Mouse (Mus musculus) heart, embryonic 10.5 days (tissue): ENCODE results near the gene Kcna5. TPM values are rescaled to one million over a fixed set of nuclear protein-coding genes. Genes with fewer than 3 reads are reported as not detected.

Source experiments
- DNase-seq: peaks from one replicate; pipeline ENCODE4 v3.0.0-alpha.2; 2017; ENCODE audit warnings: low spot score
- H3K27ac ChIP-seq: fragments of 300-500 bp; sonication (generic); 2 replicates; pipeline ENCODE4 v1.5.1; 2016; ENCODE audit warnings: mild to moderate bottlenecking
- H3K27me3 ChIP-seq: fragments of 300-500 bp; sonication (generic); 2 replicates; pipeline ENCODE4 v1.6.1; 2016; ENCODE audit warnings: mild to moderate bottlenecking; ENCODE audit not compliant: poor library complexity, insufficient read depth, severe bottlenecking
- H3K36me3 ChIP-seq: fragments of 300-500 bp; sonication (generic); 2 replicates; pipeline ENCODE4 v1.6.1; 2016; ENCODE audit warnings: mild to moderate bottlenecking, moderate library complexity
- H3K4me1 ChIP-seq: fragments of 300-500 bp; sonication (generic); 2 replicates; pipeline ENCODE4 v1.6.1; 2016; ENCODE audit warnings: mild to moderate bottlenecking
- H3K4me3 ChIP-seq: fragments of 300-500 bp; sonication (generic); 2 replicates; pipeline ENCODE4 v1.5.1; 2016; ENCODE audit warnings: mild to moderate bottlenecking, moderate library complexity
- H3K9me3 ChIP-seq: fragments of 300-500 bp; sonication (generic); 2 replicates; pipeline ENCODE4 v1.6.1; 2016; ENCODE audit warnings: mild to moderate bottlenecking, moderate library complexity
- WGBS: fragments of 180-500 bp; shearing (Covaris S2); methylation state at CpG from one replicate; pipeline ENCODE4 v1.1.7; 2016; 5-methylcytosine and 5-hydroxymethylcytosine counted together
- polyA plus RNA-seq: library from polyadenylated mRNA; unstranded; fragments of >200 nt; fragmentation: Nextera tagmentation; extraction: Ambion mirVana; gene quantifications from 2 replicates; pipeline ENCODE4 v1.2.1, GENCODE M21; 2016

Gene Kcna5
- polyA plus RNA-seq, 1 experiment from 2014 or later, result 12.8 TPM

GRCm38 (mm10) chr6:126530019-126530418 lies 5.2 kb downstream of the Kcna5 start:
- Histone ChIP-seq H3K4me3 (no peak overlapping the region), H3K4me1 (peaks cover 27% of the 10 kb centered on the region), H3K27ac (no peak overlapping the region), H3K9me3 (no peaks in the 10 kb centered on the region), H3K27me3 (peaks cover 19% of the 10 kb centered on the region), H3K36me3 (no peaks in the 10 kb centered on the region)
- WGBS, result 67% methylated on average over 3 of the region's 3 CpGs
- DNase-seq, result no peak

- peak; percentile 77 for DNase-seq
- Histone ChIP-seq H3K36me3 (no peaks in the 10 kb centered on the region), H3K4me1 (peaks cover 9% of the 10 kb centered on the region), H3K4me3 (no peak overlapping the region), H3K9me3 (no peaks in the 10 kb centered on the region), H3K27me3 (no peaks in the 10 kb centered on the region), H3K27ac (no peak overlapping the region; the same call in 1 of the 2 replicates)
- 16% methylated on average over 10 of the region's 10 CpGs for WGBS
Measured at GRCm38 (mm10) chr6:126514720-126515119, 20.5 kb downstream of the Kcna5 start.

GRCm38 (mm10) chr6:126513714-126514248 lies 21.4 kb downstream of the Kcna5 start:
- Histone ChIP-seq H3K4me3 (no peak overlapping the region), H3K36me3 (no peaks in the 10 kb centered on the region), H3K9me3 (no peaks in the 10 kb centered on the region), H3K27me3 (no peaks in the 10 kb centered on the region), H3K4me1 (peaks cover 9% of the 10 kb centered on the region), H3K27ac (no peak overlapping the region)
- WGBS, result 76% methylated on average over 3 of the region's 3 CpGs
- DNase-seq, result no peak

- WGBS, result 82% methylated on average over 3 of the region's 3 CpGs
- no peaks in the 10 kb centered on the region for H3K9me3 ChIP-seq
- DNase-seq, result no peak
- H3K4me1 ChIP-seq, result peaks cover 9% of the 10 kb centered on the region
- H3K27me3 ChIP-seq, result no peaks in the 10 kb centered on the region
- no peaks in the 10 kb centered on the region for H3K36me3 ChIP-seq
- H3K27ac ChIP-seq, result no peak overlapping the region
- no peak overlapping the region for H3K4me3 ChIP-seq
Measured at GRCm38 (mm10) chr6:126513154-126513553, 22.1 kb downstream of the Kcna5 start.

- Histone ChIP-seq H3K36me3 (no peaks in the 10 kb centered on the region), H3K4me1 (no peaks in the 10 kb centered on the region), H3K27me3 (no peaks in the 10 kb centered on the region; the same call in 1 of the 2 replicates), H3K4me3 (no peak overlapping the region), H3K27ac (no peak overlapping the region), H3K9me3 (no peaks in the 10 kb centered on the region)
- WGBS, result 75% methylated on average over 6 of the region's 6 CpGs
- DNase-seq, result no peak
Measured at GRCm38 (mm10) chr6:126508671-126509070, 26.5 kb downstream of the Kcna5 start.

GRCm38 (mm10) chr6:126503920-126504319 lies 31.3 kb downstream of the Kcna5 start:
- no peaks in the 10 kb centered on the region for H3K9me3 ChIP-seq
- 0 out of 2 replicates have a peak, but pooled peaks cover 9% of the 10 kb centered on the region for H3K4me1 ChIP-seq
- no peak overlapping the region for H3K4me3 ChIP-seq
- no peak for DNase-seq
- H3K36me3 ChIP-seq, result no peaks in the 10 kb centered on the region
- no peak overlapping the region for H3K27ac ChIP-seq
- 85% methylated on average over 8 of the region's 8 CpGs for WGBS
- H3K27me3 ChIP-seq, result peaks cover 7% of the 10 kb centered on the region; the same call in 1 of the 2 replicates

GRCm38 (mm10) chr6:126502691-126503301 lies 32.4 kb downstream of the Kcna5 start:
- no peak for DNase-seq
- H3K4me3 ChIP-seq, result no peak overlapping the region
- H3K36me3 ChIP-seq, result no peaks in the 10 kb centered on the region
- H3K9me3 ChIP-seq, result no peaks in the 10 kb centered on the region
- 26% methylated on average over 9 of the region's 9 CpGs for WGBS
- H3K4me1 ChIP-seq, result 0 out of 2 replicates have a peak, but pooled peaks cover 9% of the 10 kb centered on the region
- H3K27me3 ChIP-seq, result peaks cover 11% of the 10 kb centered on the region; the same call in 1 of the 2 replicates
- 0 out of 2 replicates have a peak overlapping the region, but pooled peaks have one; percentile 45 for H3K27ac ChIP-seq

GRCm38 (mm10) chr6:126500985-126501384 lies 34.2 kb downstream of the Kcna5 start:
- Histone ChIP-seq H3K9me3 (no peaks in the 10 kb centered on the region), H3K36me3 (no peaks in the 10 kb centered on the region), H3K27ac (no peak overlapping the region), H3K4me1 (0 out of 2 replicates have a peak, but pooled peaks cover 11% of the 10 kb centered on the region), H3K4me3 (no peak overlapping the region), H3K27me3 (peaks cover 11% of the 10 kb centered on the region; the same call in 1 of the 2 replicates)
- 88% methylated on average over 6 of the region's 6 CpGs for WGBS
- DNase-seq, result no peak

GRCm38 (mm10) chr6:126500088-126500487 lies 35.1 kb downstream of the Kcna5 start:
- 0 out of 2 replicates have a peak, but pooled peaks cover 11% of the 10 kb centered on the region for H3K4me1 ChIP-seq
- DNase-seq, result peak; percentile 84
- no peak overlapping the region for H3K27ac ChIP-seq
- WGBS, result 20% methylated on average over 8 of the region's 8 CpGs
- H3K9me3 ChIP-seq, result no peaks in the 10 kb centered on the region
- H3K27me3 ChIP-seq, result peaks cover 11% of the 10 kb centered on the region; the same call in 1 of the 2 replicates
- H3K36me3 ChIP-seq, result no peaks in the 10 kb centered on the region
- no peak overlapping the region for H3K4me3 ChIP-seq

- Histone ChIP-seq H3K36me3 (no peaks in the 10 kb centered on the region), H3K27me3 (peaks cover 11% of the 10 kb centered on the region; the same call in 1 of the 2 replicates), H3K9me3 (no peaks in the 10 kb centered on the region), H3K4me1 (0 out of 2 replicates have a peak, but pooled peaks cover 9% of the 10 kb centered on the region), H3K4me3 (no peak overlapping the region), H3K27ac (no peak overlapping the region)
- 57% methylated on average over 5 of the region's 5 CpGs for WGBS
- DNase-seq, result no peak
Measured at GRCm38 (mm10) chr6:126497878-126498277, 37.3 kb downstream of the Kcna5 start.

GRCm38 (mm10) chr6:126497173-126497839 lies 37.9 kb downstream of the Kcna5 start:
- 42% methylated on average over 6 of the region's 6 CpGs for WGBS
- 0 out of 2 replicates have a peak, but pooled peaks cover 3% of the 10 kb centered on the region for H3K4me1 ChIP-seq
- no peak for DNase-seq
- H3K9me3 ChIP-seq, result no peaks in the 10 kb centered on the region
- no peak overlapping the region for H3K27ac ChIP-seq
- H3K36me3 ChIP-seq, result no peaks in the 10 kb centered on the region
- H3K4me3 ChIP-seq, result no peak overlapping the region
- H3K27me3 ChIP-seq, result peaks cover 11% of the 10 kb centered on the region; the same call in 1 of the 2 replicates

- 39% methylated on average over 4 of the region's 4 CpGs for WGBS
- H3K4me3 ChIP-seq, result no peak overlapping the region
Measured at GRCm38 (mm10) chr6:126487136-126487535, 48.1 kb downstream of the Kcna5 start.

GRCm38 (mm10) chr6:126484887-126485286 lies 50.3 kb downstream of the Kcna5 start:
- Histone ChIP-seq H3K36me3 (no peaks in the 10 kb centered on the region), H3K27me3 (no peaks in the 10 kb centered on the region), H3K4me3 (no peak overlapping the region), H3K9me3 (no peaks in the 10 kb centered on the region), H3K27ac (peak overlapping the region; percentile 78; the same call in 1 of the 2 replicates), H3K4me1 (peaks cover 22% of the 10 kb centered on the region)
- no peak for DNase-seq
- 25% methylated on average over 4 of the region's 4 CpGs for WGBS

More at GRCm38 (mm10) chr6:126487136-126487535, 48.1 kb downstream of the Kcna5 start:
- Histone ChIP-seq H3K36me3 (no peaks in the 10 kb centered on the region), H3K4me1 (peaks cover 22% of the 10 kb centered on the region), H3K27me3 (no peaks in the 10 kb centered on the region), H3K27ac (no peak overlapping the region), H3K9me3 (no peaks in the 10 kb centered on the region)
- DNase-seq, result no peak
